Mouse (Mus musculus) testis, adult 2 months (tissue): ENCODE data around the gene Doxl2. TPM values are rescaled to one million over a fixed set of nuclear protein-coding genes. Genes with fewer than 3 reads are reported as not detected.

ENCODE experiments used
- H3K27ac ChIP-seq: fragments of 200-500 bp; 2 replicates; pipeline ENCODE4 v1.5.1; 2012; ENCODE audit warnings: low read depth, low read length; ENCODE audit not compliant: control insufficient read depth, insufficient read depth
- H3K27me3 ChIP-seq: fragments of 200-500 bp; 2 replicates; pipeline ENCODE4 v1.6.1; 2012; ENCODE audit warnings: mild to moderate bottlenecking, low read length, moderate library complexity; ENCODE audit not compliant: control insufficient read depth, insufficient read depth
- H3K36me3 ChIP-seq: fragments of 200-500 bp; 2 replicates; pipeline ENCODE4 v1.6.1; 2012; ENCODE audit warnings: mild to moderate bottlenecking, low read length; ENCODE audit not compliant: control insufficient read depth, insufficient read depth
- H3K4me1 ChIP-seq: fragments of 200-500 bp; 2 replicates; pipeline ENCODE4 v1.6.1; 2012; ENCODE audit warnings: low read length; ENCODE audit not compliant: control insufficient read depth, insufficient read depth
- H3K4me3 ChIP-seq: fragments of 200-500 bp; 2 replicates; pipeline ENCODE4 v1.5.1; 2012; ENCODE audit warnings: low read depth, mild to moderate bottlenecking, low read length, moderate library complexity, mixed read lengths; ENCODE audit not compliant: control insufficient read depth
- CTCF ChIP-seq: fragments of 200-500 bp; IDR thresholded peaks from 2 replicates; pipeline ENCODE4 v1.5.1; 2012; ENCODE audit warnings: low read depth, mild to moderate bottlenecking, inconsistent platforms, low read length, moderate library complexity; ENCODE audit not compliant: control insufficient read depth, insufficient read depth, insufficient replicate concordance
- POLR2A ChIP-seq: fragments of 200-500 bp; IDR thresholded peaks from 2 replicates; pipeline ENCODE4 v1.6.1; 2012; ENCODE audit warnings: low read depth, mild to moderate bottlenecking, inconsistent platforms, low read length, moderate library complexity; ENCODE audit not compliant: control insufficient read depth
- polyA plus RNA-seq: library from polyadenylated mRNA; depleted of rRNA; stranded (reverse); fragments of >200 nt; gene quantifications from 2 replicates; pipeline ENCODE4 v1.2.3, GENCODE M21; 2012

The Doxl2 gene
- polyA plus RNA-seq, 1 experiment = not detected

DNA sequence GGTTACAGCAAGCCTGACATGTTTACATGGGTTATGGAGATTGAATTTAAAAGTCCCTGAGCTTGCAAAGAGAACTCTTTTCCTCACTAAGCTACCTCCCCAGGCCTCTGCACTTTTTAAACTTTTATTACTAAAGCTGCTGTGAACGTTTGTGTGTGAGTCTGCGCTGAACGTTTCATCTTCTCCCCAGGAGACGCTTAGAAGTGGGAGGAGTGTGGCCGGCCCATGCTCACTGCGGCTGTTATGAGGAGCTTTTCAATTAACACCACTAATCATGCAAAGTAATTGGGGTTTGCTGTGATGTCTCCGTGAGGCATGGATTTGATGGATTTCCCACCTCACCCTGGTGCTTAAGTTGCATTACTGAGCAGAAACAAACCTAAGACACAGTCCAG lies 34.4 kb downstream of the Doxl2 start:
- H3K27me3 ChIP-seq = no peaks in the 10 kb centered on the region
- no peaks in the 10 kb centered on the region for H3K36me3 ChIP-seq
- no peak overlapping the region for H3K4me3 ChIP-seq
- TF ChIP-seq CTCF = no peak
- TF ChIP-seq POLR2A = no peak
- no peak overlapping the region for H3K27ac ChIP-seq
- H3K4me1 ChIP-seq = peaks cover 7% of the 10 kb centered on the region

DNA sequence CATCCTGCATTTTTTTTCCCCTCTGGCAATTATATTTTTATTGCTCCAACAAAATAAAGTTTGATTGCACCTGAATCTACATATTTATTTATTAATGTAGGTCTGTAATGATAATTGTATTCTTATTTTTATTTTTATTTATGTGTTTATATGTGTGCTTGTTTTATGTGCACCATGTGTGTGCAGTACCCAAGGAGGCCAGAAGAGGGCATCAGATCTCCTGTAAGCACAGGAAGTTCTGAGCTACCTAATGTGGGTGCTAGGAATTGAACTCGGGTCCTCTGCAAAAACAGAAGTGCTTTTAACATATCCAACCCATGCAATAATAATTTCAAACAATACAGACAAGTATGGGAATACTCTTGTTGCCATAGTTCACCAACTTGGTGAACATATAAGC lies 34.9 kb downstream of the Doxl2 start:
- no peak for TF ChIP-seq CTCF
- no peak for TF ChIP-seq POLR2A
- Histone ChIP-seq H3K27ac (no peak overlapping the region), H3K36me3 (no peaks in the 10 kb centered on the region), H3K4me1 (peaks cover 7% of the 10 kb centered on the region), H3K4me3 (no peak overlapping the region), H3K27me3 (no peaks in the 10 kb centered on the region)

DNA sequence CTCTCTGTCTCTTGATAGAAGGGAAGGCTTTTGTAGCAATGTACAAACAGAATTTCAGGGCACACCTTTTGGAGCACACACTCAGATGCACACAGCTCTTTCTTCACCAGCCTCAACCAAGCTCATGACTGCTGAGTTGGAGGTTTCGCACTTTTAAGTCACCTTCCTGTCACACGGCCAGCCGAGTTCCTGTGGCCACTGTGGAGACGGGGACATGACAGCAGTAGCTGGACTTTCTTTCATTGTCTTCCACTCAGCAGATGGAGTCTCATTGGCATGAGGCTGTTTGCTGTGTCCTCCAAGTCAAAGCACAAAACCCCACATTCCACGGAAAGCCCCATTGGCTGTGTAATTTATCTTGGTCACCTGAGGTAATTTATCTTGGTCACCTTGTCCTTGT lies 36.4 kb downstream of the Doxl2 start:
- no peaks in the 10 kb centered on the region for H3K27me3 ChIP-seq
- TF ChIP-seq CTCF (no peak), POLR2A (no peak)
- H3K27ac ChIP-seq = no peak overlapping the region
- H3K36me3 ChIP-seq = no peaks in the 10 kb centered on the region
- H3K4me1 ChIP-seq = peaks cover 7% of the 10 kb centered on the region
- no peak overlapping the region for H3K4me3 ChIP-seq

DNA sequence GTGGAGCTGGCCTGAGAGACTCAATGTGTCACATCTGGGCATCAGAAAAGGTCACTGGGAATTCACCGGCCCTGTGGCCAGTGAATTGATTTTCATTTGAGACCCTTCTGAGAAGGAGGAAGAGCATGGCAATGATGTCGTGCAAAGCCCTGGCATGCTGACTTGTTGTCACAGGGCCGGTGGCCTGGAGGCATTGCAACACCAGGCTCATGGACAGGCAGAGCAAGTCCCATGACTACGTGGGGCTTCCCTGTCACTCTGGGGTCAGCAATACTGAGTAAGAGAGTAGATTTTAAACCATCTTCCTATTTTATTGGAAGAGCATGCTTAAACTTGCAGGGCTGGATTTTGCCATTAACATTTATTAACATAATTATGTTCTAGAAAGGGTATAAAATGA lies 38.3 kb downstream of the Doxl2 start:
- no peak overlapping the region for H3K4me3 ChIP-seq

DNA sequence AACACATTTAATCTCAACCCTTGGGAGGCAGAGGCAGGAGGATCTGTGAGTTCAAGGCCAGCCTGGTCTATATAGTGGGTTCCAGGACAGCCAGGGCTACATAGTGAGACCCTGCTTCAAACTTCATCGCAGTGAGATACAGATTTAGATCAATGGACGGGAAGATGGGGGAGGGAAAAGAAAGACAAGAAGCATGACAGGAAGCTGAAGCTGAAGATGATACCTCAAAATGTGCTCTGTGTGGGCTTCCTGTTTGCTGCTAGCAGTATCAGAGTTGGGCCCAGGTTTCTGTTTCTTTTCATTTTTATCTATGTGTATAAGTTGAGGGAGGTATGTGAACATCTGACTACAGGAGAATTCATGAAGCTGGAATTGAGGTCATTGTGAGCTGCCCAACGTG lies 38.7 kb downstream of the Doxl2 start:
- Histone ChIP-seq H3K4me1 (peaks cover 3% of the 10 kb centered on the region), H3K27me3 (no peaks in the 10 kb centered on the region), H3K36me3 (no peaks in the 10 kb centered on the region), H3K27ac (no peak overlapping the region), H3K4me3 (no peak overlapping the region)
- no peak for TF ChIP-seq CTCF
- no peak for TF ChIP-seq POLR2A

More for the DNA sequence above, 38.3 kb downstream of the Doxl2 start:
- TF ChIP-seq POLR2A (no peak), CTCF (no peak)
- no peaks in the 10 kb centered on the region for H3K36me3 ChIP-seq
- H3K27me3 ChIP-seq = no peaks in the 10 kb centered on the region
- H3K27ac ChIP-seq = no peak overlapping the region
- peaks cover 7% of the 10 kb centered on the region for H3K4me1 ChIP-seq

DNA sequence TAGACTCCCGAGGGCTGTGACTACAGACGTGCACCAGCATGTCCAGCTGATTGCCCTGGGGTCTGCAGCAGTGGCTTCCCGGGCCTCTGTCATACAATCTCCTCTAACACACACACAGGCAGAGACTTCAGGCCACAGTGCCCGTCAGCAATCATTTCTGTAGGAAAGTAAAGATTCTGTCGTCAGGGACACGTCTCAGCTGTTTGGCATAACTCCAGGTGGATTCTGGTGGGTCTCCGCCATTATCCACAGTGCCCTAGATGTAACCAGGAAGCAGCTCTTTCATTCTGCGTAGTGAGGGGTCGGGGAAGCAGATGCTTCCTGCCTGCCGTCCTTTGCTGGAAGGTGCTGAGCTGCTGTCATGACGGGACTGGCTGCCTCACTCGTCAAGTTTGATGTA lies 42.4 kb downstream of the Doxl2 start:
- no peaks in the 10 kb centered on the region for H3K4me1 ChIP-seq
- H3K27me3 ChIP-seq = no peaks in the 10 kb centered on the region
- no peak for TF ChIP-seq POLR2A
- no peak overlapping the region for H3K4me3 ChIP-seq
- H3K36me3 ChIP-seq = no peaks in the 10 kb centered on the region
- no peak overlapping the region for H3K27ac ChIP-seq

DNA sequence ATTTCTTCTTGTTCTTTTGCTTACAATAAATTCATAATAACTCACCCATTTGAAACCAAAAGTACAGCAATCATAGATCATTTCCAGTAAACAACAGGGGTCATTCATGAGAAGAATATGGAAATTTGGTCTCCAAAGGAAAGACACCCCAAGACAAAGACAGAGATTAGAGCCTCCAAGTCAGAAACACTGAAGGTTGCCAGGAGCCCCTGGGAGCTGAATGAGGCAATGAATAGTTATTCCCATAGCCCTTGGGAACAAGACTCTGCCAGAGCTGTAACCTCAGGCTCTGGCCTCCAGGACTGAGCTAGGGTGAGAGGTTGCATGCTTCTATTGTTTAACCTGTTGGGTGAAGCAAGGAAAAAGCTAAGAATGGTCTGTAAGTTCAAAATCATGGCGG lies 44.6 kb downstream of the Doxl2 start:
- Histone ChIP-seq H3K27me3 (no peaks in the 10 kb centered on the region), H3K27ac (no peak overlapping the region), H3K36me3 (no peaks in the 10 kb centered on the region), H3K4me1 (no peaks in the 10 kb centered on the region), H3K4me3 (no peak overlapping the region)
- TF ChIP-seq POLR2A (no peak), CTCF (no peak)
